Mouse (Mus musculus) spleen, adult 2 months (tissue): Measurements from ENCODE around the gene Tmem17.

ENCODE experiments used
- CTCF ChIP-seq: fragments of 200-500 bp; IDR thresholded peaks from 2 replicates; pipeline ENCODE4 v1.5.1; 2011; ENCODE audit warnings: mild to moderate bottlenecking, inconsistent platforms; ENCODE audit not compliant: insufficient read depth, insufficient read length, insufficient replicate concordance; ENCODE audit errors: extremely low read depth
- POLR2A ChIP-seq: fragments of 200-500 bp; IDR thresholded peaks from 2 replicates; pipeline ENCODE4 v1.6.1; 2011; ENCODE audit warnings: low read depth, low read length, inconsistent platforms

DNA sequence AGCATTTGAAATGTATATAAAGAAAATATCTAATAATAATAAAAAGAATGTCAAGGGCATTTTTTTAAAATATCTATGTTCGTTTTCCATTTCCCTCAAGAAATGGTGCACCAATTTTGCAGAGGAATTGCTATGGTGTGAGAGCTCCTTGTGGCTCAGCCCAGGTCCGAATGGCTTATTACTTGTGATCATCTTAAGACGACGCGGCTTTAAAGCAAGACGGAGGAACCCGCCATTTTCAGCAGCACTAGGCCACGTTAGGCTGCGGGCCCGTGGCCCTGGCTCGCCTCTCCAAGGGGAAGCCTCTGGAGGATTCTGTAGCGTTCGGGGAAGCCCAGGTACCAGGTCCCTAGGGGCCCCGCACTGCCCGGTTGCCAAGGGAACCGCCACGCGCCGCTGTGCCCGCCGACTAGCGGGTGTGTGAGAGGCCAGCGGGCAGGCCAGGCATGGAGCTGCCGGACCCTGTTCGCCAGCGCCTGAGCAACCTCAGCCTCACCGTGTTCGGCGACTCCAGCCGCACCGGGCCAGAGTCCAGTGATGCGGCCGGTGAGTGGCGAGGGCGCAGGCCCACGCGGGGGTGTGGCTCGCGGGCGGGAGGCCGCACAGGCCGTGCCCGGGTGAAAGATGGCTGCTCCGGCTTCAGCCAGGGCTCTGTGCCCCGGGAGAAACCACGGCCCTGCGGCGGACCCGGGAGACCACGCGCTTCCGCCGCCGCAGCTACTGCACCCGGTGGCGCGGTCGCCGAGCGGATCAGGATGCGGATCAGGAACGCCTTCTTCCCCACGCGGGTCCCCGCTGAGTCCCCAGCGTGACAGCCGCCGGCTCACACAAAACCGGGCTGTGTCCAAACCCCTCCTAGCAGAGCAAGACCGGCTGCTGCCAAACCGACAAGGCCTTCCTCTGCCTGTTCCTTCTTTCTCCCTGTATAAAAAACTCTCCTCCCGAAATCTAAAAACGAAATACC is at the start of gene Tmem17:
- TF ChIP-seq POLR2A (no peak), CTCF (no peak)
